Mouse (Mus musculus) macrophage (primary cell): Measurements from ENCODE around the gene Tnnt3. TPM values are rescaled to one million over a fixed set of nuclear protein-coding genes. Genes with fewer than 3 reads are reported as not detected.

ENCODE experiments used
- H3K27ac ChIP-seq: fragments of 350-480 bp; formaldehyde crosslinking; 2 replicates; pipeline ENCODE4 v1.9.0; 2021
- H3K36me3 ChIP-seq: fragments of 350-480 bp; formaldehyde crosslinking; 2 replicates; pipeline ENCODE4 v1.9.0; 2021; ENCODE audit errors: inconsistent target
- H3K4me3 ChIP-seq: fragments of 350-480 bp; formaldehyde crosslinking; 2 replicates; pipeline ENCODE4 v1.9.0; 2021; ENCODE audit errors: inconsistent target
- H3K79me2 ChIP-seq: fragments of 350-480 bp; formaldehyde crosslinking; 2 replicates; pipeline ENCODE4 v1.9.0; 2021; ENCODE audit errors: inconsistent target
- WGBS: methylation state at CpG from one replicate; pipeline ENCODE4 v1.1.7; 2026; ENCODE audit warnings: inconsistent platforms; ENCODE audit not compliant: missing documents; 5-methylcytosine and 5-hydroxymethylcytosine counted together
- polyA plus RNA-seq: library from polyadenylated mRNA; stranded (reverse); fragments of 250-400 nt; gene quantifications from 3 replicates; pipeline ENCODE4 v1.2.4, GENCODE M21; 2018; ENCODE audit warnings: inconsistent platforms

Tnnt3 gene
- polyA plus RNA-seq, 1 experiment from 2014 or later = not detected

GRCm38 (mm10) chr7:142533059-142533855, 34.6 kb downstream of the Tnnt3 start:
- Histone ChIP-seq H3K36me3 (peaks cover 5% of the 10 kb centered on the region; the same call in 1 of the 2 replicates), H3K4me3 (peak overlapping the region; percentile 54), H3K27ac (peak overlapping the region; percentile 71), H3K79me2 (no peaks in the 10 kb centered on the region)
- 0% methylated on average over 24 of the region's 44 CpGs for WGBS

DNA sequence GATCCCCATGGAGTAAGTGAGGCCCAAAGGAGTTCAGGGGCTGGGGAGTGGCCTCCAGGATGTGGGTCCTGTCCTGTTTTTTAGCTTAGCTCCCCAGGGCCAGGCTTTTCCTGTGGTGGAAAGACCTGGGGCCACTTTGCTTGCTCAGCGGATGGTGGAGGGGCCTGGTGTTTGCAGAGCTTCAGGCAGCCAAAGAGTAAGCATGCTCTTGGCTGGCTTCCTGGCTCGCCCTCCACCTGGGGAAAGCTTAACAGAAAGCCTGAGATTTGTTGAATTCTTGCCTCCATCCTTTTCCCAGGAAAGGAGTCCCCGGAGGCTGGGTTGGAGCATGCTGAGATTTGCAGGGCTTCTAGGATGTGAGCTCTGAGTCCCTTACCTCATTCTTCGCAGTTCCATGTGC, 36.5 kb downstream of the Tnnt3 start:
- 94% methylated on average over 4 of the region's 4 CpGs for WGBS
- Histone ChIP-seq H3K27ac (peak overlapping the region; percentile 71), H3K36me3 (peaks cover 12% of the 10 kb centered on the region; the same call in 1 of the 2 replicates), H3K79me2 (no peaks in the 10 kb centered on the region), H3K4me3 (no peak overlapping the region)

- no peaks in the 10 kb centered on the region for H3K79me2 ChIP-seq
- H3K36me3 ChIP-seq = peaks cover 15% of the 10 kb centered on the region; the same call in 1 of the 2 replicates
- WGBS = 97% methylated on average over 5 of the region's 5 CpGs
- no peak overlapping the region for H3K27ac ChIP-seq
- no peak overlapping the region for H3K4me3 ChIP-seq
Observed at GRCm38 (mm10) chr7:142535832-142536231, 37.2 kb downstream of the Tnnt3 start.

GRCm38 (mm10) chr7:142537181-142537580, 38.5 kb downstream of the Tnnt3 start:
- H3K4me3 ChIP-seq = no peak overlapping the region
- WGBS = 96% methylated on average over 5 of the region's 5 CpGs

GRCm38 (mm10) chr7:142537879-142538278, 39.2 kb downstream of the Tnnt3 start:
- peaks cover 19% of the 10 kb centered on the region; the same call in 1 of the 2 replicates for H3K36me3 ChIP-seq
- H3K79me2 ChIP-seq = no peaks in the 10 kb centered on the region
- WGBS = 16% methylated on average over 6 of the region's 6 CpGs
- no peak overlapping the region for H3K27ac ChIP-seq
- H3K4me3 ChIP-seq = no peak overlapping the region

More at GRCm38 (mm10) chr7:142537181-142537580, 38.5 kb downstream of the Tnnt3 start:
- Histone ChIP-seq H3K27ac (no peak overlapping the region), H3K79me2 (no peaks in the 10 kb centered on the region), H3K36me3 (peaks cover 19% of the 10 kb centered on the region; the same call in 1 of the 2 replicates)

GRCm38 (mm10) chr7:142538291-142538690, 39.7 kb downstream of the Tnnt3 start:
- peaks cover 19% of the 10 kb centered on the region; the same call in 1 of the 2 replicates for H3K36me3 ChIP-seq
- 89% methylated on average over 4 of the region's 4 CpGs for WGBS
- H3K79me2 ChIP-seq = no peaks in the 10 kb centered on the region
- H3K4me3 ChIP-seq = no peak overlapping the region
- no peak overlapping the region for H3K27ac ChIP-seq

- WGBS = 77% methylated on average over 6 of the region's 6 CpGs
- Histone ChIP-seq H3K4me3 (no peak overlapping the region), H3K27ac (no peak overlapping the region), H3K79me2 (no peaks in the 10 kb centered on the region), H3K36me3 (peaks cover 19% of the 10 kb centered on the region; the same call in 1 of the 2 replicates)
Observed at GRCm38 (mm10) chr7:142538766-142539165, 40.1 kb downstream of the Tnnt3 start.

- H3K79me2 ChIP-seq = no peaks in the 10 kb centered on the region
- 94% methylated on average over 8 of the region's 8 CpGs for WGBS
- H3K36me3 ChIP-seq = peaks cover 19% of the 10 kb centered on the region; the same call in 1 of the 2 replicates
- H3K4me3 ChIP-seq = no peak overlapping the region
- H3K27ac ChIP-seq = no peak overlapping the region
Observed at GRCm38 (mm10) chr7:142539828-142540227, 41.2 kb downstream of the Tnnt3 start.

DNA sequence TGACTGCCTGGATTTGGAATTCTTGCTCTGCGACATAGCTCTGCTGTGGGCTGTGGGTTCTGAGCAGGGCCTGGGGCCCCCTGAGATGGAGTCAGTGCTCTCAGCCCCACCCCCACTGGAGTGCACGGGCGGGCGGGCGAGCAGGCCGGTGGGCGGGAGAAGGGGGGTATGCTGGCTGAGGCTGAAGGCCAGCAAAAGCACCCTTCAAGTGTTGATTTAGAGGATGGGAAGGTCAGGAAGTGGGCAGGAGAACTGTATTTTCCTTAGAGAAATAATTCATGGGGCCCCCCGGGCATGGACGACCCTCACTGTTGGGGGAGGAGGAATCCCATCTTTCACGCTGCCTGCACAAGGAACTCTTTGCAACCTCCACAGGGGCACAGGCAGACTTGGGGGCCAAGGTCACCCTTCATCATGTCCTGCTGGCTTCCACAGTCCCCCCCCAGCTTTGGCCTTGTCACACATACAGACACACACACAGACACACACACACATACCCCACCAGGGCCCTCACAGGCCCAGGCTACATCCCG, 44.2 kb downstream of the Tnnt3 start:
- no peak overlapping the region for H3K4me3 ChIP-seq
- no peak overlapping the region for H3K27ac ChIP-seq
- WGBS = 91% methylated on average over 11 of the region's 11 CpGs
- peaks cover 14% of the 10 kb centered on the region; the same call in 1 of the 2 replicates for H3K36me3 ChIP-seq
- no peaks in the 10 kb centered on the region for H3K79me2 ChIP-seq

DNA sequence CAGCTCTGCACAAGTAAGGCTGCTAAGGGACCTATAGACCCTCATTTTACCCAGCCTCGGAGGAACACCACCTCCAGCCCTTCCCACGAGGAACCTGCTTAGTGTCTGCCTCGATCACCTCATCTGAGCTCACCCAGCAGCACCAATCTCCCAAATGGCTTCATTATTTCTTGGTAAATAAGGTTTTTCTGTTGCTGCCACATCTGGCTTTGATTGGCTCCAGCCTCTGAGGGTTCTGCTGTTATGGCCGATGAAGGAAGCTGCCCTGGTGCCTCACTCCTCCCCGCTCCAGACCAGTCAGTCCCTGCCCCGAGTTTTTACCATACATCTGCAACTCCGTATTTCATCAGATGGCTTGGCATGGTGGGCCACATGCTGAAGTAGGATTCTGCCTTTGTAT, 47.3 kb downstream of the Tnnt3 start:
- no peak overlapping the region for H3K27ac ChIP-seq
- 94% methylated on average over 7 of the region's 7 CpGs for WGBS
- H3K36me3 ChIP-seq = peaks cover 3% of the 10 kb centered on the region; the same call in 1 of the 2 replicates
- H3K79me2 ChIP-seq = no peaks in the 10 kb centered on the region
- no peak overlapping the region for H3K4me3 ChIP-seq

- Histone ChIP-seq H3K27ac (no peak overlapping the region), H3K36me3 (no peaks in the 10 kb centered on the region), H3K79me2 (no peaks in the 10 kb centered on the region), H3K4me3 (no peak overlapping the region)
- WGBS = 100% methylated on average over 1 of the region's 2 CpGs
Observed at GRCm38 (mm10) chr7:142547874-142548273, 49.2 kb downstream of the Tnnt3 start.

GRCm38 (mm10) chr7:142548706-142549105, 50.1 kb downstream of the Tnnt3 start:
- Histone ChIP-seq H3K4me3 (no peak overlapping the region), H3K79me2 (no peaks in the 10 kb centered on the region), H3K27ac (no peak overlapping the region), H3K36me3 (no peaks in the 10 kb centered on the region)
- WGBS = 89% methylated on average over 5 of the region's 6 CpGs

- Histone ChIP-seq H3K4me3 (no peak overlapping the region), H3K36me3 (no peaks in the 10 kb centered on the region), H3K79me2 (no peaks in the 10 kb centered on the region), H3K27ac (no peak overlapping the region)
- 89% methylated on average over 10 of the region's 10 CpGs for WGBS
Observed at GRCm38 (mm10) chr7:142549941-142550763, 51.5 kb downstream of the Tnnt3 start.

DNA sequence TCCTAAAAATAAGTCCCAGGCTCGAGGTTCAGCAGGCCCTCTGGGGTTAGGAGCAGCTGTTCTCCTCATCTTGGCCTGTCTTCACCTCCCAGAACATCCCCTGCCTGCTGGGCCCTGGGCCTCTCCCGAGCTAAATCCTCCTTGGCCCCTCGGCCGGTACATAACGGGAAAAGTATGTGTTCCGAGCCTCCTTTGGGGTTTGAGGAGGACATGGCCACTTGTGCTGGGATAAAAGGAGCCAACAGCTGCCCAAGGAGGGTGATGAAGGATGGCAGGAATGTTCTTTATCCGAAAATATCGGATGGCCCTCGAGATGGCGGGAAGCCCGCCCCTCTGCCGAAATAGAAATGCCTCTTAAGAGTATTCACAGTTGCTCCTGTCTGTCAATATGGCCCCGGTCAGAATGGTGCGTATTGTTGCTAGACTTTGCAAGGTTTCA, 52.3 kb downstream of the Tnnt3 start:
- no peaks in the 10 kb centered on the region for H3K79me2 ChIP-seq
- 92% methylated on average over 14 of the region's 14 CpGs for WGBS
- H3K27ac ChIP-seq = no peak overlapping the region
- H3K4me3 ChIP-seq = no peak overlapping the region
- no peaks in the 10 kb centered on the region for H3K36me3 ChIP-seq
